Mouse (Mus musculus) brown adipose tissue, adult 24 weeks (tissue): ENCODE measurements around the gene Sgcg. TPM values are rescaled to one million over a fixed set of nuclear protein-coding genes. Genes with fewer than 3 reads are reported as not detected.

ENCODE experiments used
- H3K27ac ChIP-seq: fragments of 200-500 bp; replicated peaks from 2 replicates; pipeline ENCODE4 v1.5.1; 2012; ENCODE audit warnings: low read depth, mild to moderate bottlenecking, low read length
- H3K4me1 ChIP-seq: fragments of 200-500 bp; 2 replicates; pipeline ENCODE4 v1.6.1; 2012; ENCODE audit warnings: low read length, mixed read lengths; ENCODE audit not compliant: control insufficient read depth, insufficient read depth, insufficient read length
- H3K4me3 ChIP-seq: fragments of 200-500 bp; 2 replicates; pipeline ENCODE4 v1.5.1; 2012; ENCODE audit warnings: low read depth, mild to moderate bottlenecking, low read length, moderate library complexity; ENCODE audit not compliant: insufficient read depth
- polyA plus RNA-seq: library from polyadenylated mRNA; stranded (reverse); fragments of >200 nt; gene quantifications from 2 replicates; pipeline ENCODE4 v1.2.4, GENCODE M21; 2012; ENCODE audit not compliant: missing spikeins, insufficient read depth, insufficient read length

The Sgcg gene
- polyA plus RNA-seq, 1 experiment = 1.0 TPM

DNA sequence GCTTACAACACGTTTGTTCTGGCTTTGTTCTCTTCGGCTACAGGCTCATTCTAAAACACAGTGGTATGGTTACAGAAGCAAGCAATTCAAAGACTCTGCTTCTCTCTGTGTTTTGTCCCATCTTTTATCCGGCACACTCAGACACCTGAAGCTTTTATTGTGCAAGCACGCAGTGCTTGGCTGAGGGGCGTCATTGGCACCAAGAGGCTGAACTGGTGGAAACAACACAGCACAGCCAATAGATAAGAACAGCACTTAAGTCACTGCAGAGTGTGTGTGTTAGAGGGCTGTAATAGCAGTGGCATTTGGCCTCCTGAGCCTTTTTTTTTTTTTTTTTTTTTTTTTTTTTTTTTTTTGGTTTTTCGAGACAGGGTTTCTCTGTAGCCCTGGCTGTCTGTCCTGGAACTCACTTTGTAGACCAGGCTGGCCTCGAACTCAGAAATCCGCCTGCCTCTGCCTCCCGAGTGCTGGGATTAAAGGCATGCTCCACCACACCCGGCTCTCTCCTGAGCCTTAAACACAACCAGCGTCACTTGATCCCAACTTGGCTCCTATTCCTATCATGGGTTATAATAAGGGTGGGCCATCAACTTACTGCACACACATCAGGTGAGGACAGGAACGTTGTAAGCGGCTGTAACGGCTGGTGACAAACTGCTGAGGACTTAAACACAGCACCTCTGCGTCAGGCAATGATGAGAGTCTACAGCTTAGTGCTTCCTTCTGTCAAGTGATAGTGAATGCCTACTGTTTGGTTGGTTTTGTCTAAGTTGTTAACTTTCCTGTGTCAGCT, 5.5 kb downstream of the Sgcg start:
- no peak overlapping the region for H3K27ac ChIP-seq
- no peaks in the 10 kb centered on the region for H3K4me1 ChIP-seq
- H3K4me3 ChIP-seq = no peak overlapping the region

DNA sequence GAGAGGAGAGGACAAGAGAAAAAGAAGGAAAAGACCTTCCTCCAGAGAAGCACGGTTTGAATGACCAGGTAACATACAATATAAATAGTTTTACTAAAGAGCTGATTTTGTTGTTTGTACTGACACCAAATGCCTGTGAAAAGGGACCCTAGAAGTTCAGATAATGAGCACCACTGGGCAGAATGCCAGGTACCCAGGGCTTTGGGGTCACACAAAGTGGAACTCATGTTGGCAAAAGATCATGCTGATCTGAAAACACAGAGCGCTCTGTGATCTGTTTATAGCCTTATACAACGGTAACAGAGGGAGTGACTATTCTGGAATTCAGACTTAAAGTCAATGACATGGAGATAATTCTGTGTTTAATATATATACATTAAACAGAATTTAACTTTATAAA, 11.8 kb downstream of the Sgcg start:
- H3K4me1 ChIP-seq = no peaks in the 10 kb centered on the region
- H3K4me3 ChIP-seq = no peak overlapping the region
- no peak overlapping the region for H3K27ac ChIP-seq

DNA sequence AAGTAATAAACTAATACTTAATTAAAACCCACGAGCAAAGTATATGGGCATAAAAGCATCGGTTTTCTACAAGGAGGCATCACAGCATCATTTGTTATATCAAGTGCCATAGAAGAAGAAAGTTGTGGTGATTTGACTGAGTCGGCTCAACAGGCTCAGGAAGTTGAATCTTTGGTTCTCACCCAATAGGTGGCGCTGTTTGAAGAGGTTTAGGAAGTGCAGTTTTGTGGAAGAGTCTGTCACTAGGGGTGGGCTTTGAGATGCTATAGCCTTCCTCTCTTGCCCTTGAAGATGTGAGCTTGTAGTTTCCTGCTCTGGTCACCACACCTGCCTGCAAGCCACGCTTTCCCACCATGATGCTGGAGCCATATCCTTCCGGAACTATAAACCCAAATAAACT, 15.7 kb downstream of the Sgcg start:
- Histone ChIP-seq H3K4me1 (no peaks in the 10 kb centered on the region), H3K27ac (no peak overlapping the region), H3K4me3 (no peak overlapping the region)

DNA sequence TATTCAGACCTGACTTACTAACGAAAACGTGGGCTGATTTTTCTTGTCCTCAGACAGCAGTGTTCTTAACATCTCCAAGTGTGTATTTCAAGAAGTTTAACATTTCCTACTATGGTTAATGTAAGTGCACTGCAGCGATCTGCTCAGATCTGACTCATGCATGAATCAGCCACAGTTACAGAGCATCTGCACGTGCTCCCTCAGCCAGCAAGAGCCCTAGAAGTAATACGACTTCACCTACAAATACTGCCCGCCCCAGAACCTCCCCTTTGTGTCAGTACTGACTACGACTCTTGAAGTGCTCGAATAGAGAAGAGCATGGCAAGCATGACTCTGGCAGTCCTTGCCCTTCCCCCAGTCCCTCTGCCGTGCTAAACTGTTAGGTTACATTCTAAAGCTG, 19.5 kb downstream of the Sgcg start:
- H3K27ac ChIP-seq = no peak overlapping the region
- no peaks in the 10 kb centered on the region for H3K4me1 ChIP-seq
- H3K4me3 ChIP-seq = no peak overlapping the region

DNA sequence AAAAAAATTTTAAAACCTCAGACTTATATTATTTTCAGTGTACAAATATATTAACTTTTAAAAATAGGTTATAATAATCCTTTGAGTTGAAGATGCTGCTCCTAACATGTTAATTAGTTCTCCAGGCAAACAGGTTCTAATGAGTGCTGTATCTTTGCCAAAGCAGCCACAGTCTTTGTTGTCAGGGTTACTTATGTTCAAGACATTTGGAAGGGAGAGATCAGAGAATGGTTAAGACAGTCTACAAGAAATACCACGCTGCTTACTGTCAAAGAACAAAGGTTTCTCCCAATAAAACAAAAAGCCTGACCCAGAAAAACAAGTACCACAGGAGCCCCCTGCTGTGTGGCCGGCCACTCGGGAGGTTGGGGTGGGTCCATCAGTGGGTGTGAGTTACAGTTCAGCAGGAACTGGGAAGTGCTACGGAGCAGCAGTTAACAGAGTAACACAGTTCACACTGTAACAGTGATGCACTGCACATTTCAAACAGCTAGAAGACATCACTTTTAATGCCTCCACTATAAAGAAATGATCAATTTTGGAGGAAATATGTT, 21.1 kb downstream of the Sgcg start:
- no peak overlapping the region for H3K27ac ChIP-seq
- no peaks in the 10 kb centered on the region for H3K4me1 ChIP-seq
- no peak overlapping the region for H3K4me3 ChIP-seq

DNA sequence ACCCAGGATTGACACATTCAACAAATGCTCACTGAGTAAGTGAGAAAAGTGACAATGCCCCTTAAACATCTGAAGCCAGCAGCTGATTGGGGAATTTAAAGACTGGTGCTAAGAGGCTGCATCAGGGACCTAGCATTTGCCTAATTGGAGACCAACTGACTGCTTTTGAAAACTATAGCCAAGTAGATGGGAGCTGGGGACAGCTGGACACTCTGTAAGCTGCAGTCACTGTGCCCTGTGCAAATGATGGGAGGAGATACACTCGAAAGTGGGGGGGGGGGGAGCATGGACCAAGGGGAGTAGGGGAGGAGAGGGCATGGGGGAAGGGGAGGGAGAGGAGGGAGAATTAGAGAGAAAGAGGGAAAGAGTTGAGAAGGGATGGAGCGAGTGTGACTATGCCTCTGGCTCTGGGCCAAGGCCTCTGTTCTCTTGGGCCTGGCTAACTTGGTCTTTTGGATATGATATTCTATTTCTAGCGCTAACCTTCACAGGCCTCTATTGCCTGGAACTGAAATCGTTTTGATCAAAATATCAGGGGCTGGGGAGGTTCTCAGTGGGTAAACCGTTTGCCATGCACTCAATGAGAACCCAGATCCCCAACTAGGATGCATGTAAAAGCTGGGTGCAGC, 22.3 kb downstream of the Sgcg start:
- no peak overlapping the region for H3K4me3 ChIP-seq
- H3K4me1 ChIP-seq = no peaks in the 10 kb centered on the region
- H3K27ac ChIP-seq = no peak overlapping the region

DNA sequence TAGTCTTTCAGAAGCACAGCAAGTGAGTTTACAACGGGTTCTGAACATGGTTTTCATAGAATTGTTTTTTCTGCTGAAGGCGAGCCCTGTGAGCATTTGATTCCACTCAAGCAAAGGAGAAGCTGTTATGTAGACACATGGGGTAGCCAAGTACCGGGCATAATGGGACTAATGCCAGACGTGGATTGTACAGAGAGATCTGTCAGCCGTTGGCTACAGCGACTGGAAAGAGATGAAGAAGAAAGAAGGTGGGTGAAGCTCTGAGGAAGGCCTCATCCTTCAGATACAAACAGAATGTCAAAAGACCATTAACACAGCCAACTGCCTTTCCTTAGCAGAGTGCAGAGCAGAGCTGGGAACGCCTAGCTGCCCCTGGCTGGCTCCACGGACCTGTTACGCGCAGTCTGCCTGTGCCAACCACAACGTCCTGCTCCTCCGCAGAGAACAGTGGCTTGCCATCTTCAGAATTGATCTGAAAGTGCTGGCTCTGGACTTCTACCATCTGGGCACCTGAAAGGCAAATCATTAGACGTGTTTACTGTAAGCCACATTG, 26.2 kb downstream of the Sgcg start:
- Histone ChIP-seq H3K27ac (no peak overlapping the region), H3K4me1 (no peaks in the 10 kb centered on the region), H3K4me3 (no peak overlapping the region)

DNA sequence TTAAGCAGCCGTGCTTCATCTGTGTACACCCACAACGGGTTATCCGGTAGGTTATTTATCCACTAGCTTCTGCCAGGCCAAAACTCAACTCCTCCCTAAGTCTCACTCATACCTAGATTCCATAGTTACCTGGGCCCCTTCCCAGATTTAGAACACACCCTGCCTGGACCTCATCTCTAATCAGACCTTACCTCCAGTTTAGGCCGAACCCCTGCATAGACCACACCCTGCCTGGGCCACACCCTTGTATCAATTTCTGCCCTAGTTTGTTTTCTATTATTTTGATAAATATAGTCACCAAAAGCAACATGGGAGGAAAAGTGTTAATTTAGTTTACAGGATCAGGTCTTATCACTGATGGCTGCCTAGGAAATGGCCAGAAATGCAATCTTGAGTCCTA, 28.1 kb downstream of the Sgcg start:
- no peak overlapping the region for H3K4me3 ChIP-seq
- no peaks in the 10 kb centered on the region for H3K4me1 ChIP-seq
- no peak overlapping the region for H3K27ac ChIP-seq

DNA sequence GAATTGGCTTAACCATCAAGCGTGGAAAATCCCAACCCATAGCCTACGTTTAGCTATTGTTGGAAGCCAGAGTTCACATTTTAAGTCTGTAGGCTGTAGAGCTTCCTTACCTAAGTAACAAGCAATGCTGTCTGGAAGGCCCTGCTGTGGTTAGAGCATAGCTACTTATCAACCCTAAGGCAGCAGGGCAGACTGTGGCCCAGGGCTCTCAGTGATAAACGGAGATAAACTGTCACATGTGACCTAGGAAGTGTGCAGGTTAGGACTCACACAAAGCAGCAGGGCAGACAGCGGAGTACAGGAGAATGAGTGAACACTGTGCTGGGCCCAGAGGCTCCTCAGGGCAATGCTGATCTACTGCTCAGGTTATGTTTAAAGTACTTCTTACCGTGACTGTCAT, 28.5 kb downstream of the Sgcg start:
- Histone ChIP-seq H3K4me3 (no peak overlapping the region), H3K27ac (no peak overlapping the region), H3K4me1 (no peaks in the 10 kb centered on the region)

DNA sequence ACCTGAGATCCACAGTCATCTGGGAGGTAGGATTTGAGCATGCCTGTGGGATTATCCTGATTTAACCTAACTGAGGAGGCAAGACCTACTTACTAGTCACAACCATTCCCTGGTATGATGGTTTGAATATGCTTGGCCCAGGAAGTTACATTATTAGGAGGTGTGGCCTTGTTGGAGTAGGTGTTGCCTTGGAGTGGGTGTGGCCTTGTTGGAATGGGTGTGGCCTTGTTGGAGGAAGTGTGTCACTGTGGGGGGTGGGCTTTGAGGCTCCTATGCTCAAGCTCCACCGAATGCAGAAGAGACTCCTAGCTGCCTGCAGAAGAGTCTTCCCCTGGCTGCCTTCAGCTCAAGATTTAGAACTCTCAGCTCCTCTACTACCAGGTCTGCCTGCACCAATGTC, 32.1 kb downstream of the Sgcg start:
- Histone ChIP-seq H3K4me3 (no peak overlapping the region), H3K4me1 (no peaks in the 10 kb centered on the region), H3K27ac (no peak overlapping the region)

DNA sequence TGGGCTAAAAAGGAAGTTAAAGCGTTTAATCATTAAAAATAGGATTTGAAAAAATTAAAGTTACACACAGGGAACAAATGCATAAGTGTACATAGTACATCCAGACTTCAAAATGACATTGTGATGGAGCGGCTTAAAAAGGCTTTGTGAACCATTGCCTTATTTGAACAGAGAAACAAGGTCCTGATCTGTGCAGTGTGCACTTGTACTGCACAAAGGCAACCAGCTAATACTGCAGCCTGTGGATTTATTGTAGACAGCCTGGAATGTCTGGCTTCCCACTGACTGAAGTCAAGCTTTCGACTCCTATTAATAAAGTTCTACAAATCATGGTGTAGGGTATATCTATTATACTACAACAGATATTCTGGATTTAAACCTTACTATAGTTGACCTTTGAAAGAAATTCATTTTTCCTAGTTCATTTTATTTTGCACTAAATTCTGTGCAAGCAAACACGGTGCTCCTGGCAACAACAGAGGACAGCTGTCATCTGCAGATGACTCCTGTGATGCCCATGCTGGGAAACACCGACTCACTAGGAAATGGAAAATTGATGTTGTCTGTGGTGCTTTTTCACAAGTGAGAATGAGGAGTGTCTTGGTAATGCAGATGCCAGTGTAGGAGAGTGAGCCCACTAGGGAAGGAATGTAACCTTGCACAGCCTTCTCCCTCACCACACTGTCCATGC, 33.8 kb downstream of the Sgcg start:
- no peaks in the 10 kb centered on the region for H3K4me1 ChIP-seq
- no peak overlapping the region for H3K4me3 ChIP-seq
- no peak overlapping the region for H3K27ac ChIP-seq

DNA sequence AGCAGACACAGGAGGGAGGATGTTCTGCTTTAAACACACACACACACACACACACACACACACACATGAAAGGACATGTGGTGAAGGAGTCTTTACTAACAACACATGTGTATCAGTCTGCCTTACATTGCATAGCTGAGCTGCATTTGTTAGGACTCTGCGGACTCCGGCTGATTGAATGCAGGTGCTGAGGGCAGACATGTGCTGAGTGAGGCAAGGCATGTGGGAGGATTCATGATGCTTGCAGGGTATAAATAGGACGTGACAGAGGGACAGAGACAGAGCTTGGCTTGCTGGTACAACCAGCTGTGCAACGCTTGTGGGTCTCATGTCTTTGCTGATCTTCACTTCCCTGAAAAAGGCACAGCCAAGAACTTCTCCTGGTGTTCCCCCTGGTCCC, 34.5 kb downstream of the Sgcg start:
- Histone ChIP-seq H3K4me1 (no peaks in the 10 kb centered on the region), H3K4me3 (no peak overlapping the region), H3K27ac (no peak overlapping the region)

DNA sequence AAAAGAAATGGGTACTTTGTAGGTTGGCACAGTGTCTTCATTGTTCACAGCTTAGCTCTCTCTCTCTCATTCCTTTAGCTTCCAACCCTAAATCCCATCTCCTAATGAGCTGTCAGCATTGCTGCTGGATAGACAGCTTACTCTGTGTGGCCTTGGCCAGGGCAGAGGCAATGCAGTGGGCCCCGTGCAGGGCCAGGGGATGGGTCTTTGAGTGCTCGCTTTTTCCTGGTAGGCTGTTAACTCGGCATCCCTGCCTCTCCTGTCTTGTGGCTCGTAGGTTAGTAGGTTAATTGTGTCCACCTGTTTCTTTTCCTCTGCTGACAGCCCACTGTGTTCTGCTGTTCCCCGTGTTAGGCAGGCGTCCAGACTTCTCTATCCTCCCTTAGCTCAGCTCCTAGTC, 35.8 kb downstream of the Sgcg start:
- no peaks in the 10 kb centered on the region for H3K4me1 ChIP-seq
- H3K27ac ChIP-seq = no peak overlapping the region
- H3K4me3 ChIP-seq = no peak overlapping the region

DNA sequence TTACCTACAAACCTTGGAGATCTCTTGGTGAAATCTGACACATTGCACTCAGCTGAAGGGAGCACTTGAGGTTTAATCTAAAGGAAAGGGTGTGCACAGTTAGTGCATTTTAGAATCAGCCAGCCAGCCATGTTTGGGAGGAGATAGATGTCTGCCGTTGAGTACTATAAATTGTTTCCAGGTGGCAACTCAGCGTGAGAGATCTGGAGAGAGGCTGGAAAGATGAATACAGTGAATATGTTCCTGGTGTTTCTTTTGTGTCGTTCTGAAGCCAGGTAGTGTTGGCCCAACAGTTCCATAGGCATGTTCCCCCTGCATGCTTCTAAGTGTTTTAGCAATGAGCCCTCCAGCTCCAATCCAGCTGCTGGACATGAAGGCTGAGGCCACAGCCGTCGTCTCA, 37.1 kb downstream of the Sgcg start:
- no peak overlapping the region for H3K27ac ChIP-seq
- H3K4me3 ChIP-seq = no peak overlapping the region
- H3K4me1 ChIP-seq = no peaks in the 10 kb centered on the region

DNA sequence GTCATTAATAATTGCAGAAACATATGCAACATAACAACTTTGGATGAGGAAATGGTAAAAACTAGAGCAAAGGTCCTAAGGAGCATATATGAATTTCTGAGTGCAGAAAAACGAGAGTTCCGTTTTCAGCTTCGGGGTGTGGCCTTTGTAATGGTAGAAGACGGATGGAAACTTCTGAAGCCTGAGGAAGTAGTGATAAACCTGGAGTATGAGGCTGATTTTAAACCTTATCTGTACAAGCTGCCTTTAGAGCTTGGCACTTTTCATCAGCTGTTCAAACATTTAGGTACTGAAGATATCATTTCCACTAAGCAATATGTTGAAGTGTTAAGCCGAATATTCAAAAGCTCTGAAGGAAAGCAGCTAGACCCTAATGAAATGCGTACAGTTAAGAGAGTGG, 46.5 kb downstream of the Sgcg start:
- H3K4me3 ChIP-seq = no peak overlapping the region
- H3K4me1 ChIP-seq = no peaks in the 10 kb centered on the region
- H3K27ac ChIP-seq = no peak overlapping the region
